Mouse (Mus musculus): ENCODE measurements around the gene Kmt5a. TPM values are rescaled to one million over a fixed set of nuclear protein-coding genes. Genes with fewer than 3 reads are reported as not detected.
"Not testable (repeated sequence)": the region's sequence is repeated elsewhere in the genome, so short reads cannot be mapped to it uniquely, and the experiment has no call there.

Kmt5a gene
- total RNA-seq, 4 experiments from 2014 or later = 58.2 to 72.4 (median 64.4) TPM

GRCm38 (mm10) chr5:124482436-124482965, 42.8 kb downstream of the Kmt5a start:
- no peak for DNase-seq (ENCODE audit: low spot score in 2 of 2)

DNA sequence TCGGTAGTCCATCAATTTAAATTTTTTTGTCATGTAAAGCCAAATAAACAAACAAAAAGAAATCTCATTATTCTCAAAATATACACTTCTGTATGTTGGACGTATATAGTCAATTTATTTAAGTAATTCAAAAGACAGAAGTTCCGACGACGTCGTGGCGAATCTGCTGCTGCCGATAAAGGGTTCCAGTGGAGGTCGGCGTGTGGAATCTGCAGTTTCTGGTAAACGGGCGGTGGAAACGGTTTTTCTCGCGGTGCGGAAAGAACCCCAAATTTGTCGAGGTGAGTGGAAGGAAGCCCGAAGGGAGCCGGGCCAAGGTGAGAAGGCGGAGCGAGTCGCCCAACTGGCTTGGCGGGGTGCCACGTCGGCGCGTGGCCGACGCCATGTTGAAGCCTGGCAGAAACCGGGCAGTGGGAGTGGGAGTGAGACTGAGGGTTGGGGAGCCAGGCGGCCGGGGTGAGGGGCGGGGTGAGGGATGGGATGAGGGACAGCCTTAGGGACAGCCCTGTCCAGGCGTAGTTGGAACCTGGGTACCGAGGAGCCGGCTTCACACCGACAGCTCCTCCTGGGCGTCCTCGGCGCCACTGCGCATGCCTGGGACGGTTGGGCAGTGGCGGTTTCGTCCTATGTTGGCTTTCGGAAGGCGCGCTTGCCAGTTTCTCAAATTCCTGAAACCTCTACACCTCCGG, 43.4 kb downstream of the Kmt5a start, which contains the start of gene Snrnp35:
Snrnp35 (plus strand) TSS at position 169 of the 689 bp plus-strand sequence.
- peak; percentile 77 to 87 for DNase-seq (ENCODE audit: low spot score in 2 of 2)

GRCm38 (mm10) chr5:124483655-124484396, 44.1 kb downstream of the Kmt5a start:
- DNase-seq (ENCODE audit: low spot score in 2 of 2) = no peak

GRCm38 (mm10) chr5:124485654-124486053, 45.9 kb downstream of the Kmt5a start:
- no peak for DNase-seq (ENCODE audit: low spot score in 2 of 2)

DNA sequence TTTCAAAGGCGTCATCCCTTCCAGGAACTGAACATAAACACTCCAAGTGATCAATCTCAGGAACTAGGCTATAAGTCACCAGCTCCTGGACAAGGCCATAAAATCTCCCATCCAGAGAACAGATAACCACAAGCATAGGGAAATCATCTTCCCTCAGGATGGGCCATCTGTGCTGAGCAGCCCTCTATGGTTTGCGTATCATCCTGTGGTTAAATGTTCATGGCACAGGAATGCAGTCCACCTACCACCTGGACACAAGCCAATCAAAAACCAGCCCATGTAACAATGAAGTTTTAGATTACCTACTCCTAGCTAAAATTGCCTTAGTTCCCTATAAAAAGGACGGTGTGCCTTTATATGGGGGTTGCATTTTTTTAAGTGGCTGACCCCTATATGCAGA, 49.2 kb downstream of the Kmt5a start:
- no peak for DNase-seq (ENCODE audit: low spot score in 2 of 2)

- DNase-seq (ENCODE audit: low spot score in 2 of 2) = no peak
These were observed 52.0 kb downstream of the Kmt5a start for GRCm38 (mm10) chr5:124491732-124492131.

- no peak for DNase-seq (ENCODE audit: low spot score in 2 of 2)
These were observed 52.9 kb downstream of the Kmt5a start for GRCm38 (mm10) chr5:124492618-124493017.

DNA sequence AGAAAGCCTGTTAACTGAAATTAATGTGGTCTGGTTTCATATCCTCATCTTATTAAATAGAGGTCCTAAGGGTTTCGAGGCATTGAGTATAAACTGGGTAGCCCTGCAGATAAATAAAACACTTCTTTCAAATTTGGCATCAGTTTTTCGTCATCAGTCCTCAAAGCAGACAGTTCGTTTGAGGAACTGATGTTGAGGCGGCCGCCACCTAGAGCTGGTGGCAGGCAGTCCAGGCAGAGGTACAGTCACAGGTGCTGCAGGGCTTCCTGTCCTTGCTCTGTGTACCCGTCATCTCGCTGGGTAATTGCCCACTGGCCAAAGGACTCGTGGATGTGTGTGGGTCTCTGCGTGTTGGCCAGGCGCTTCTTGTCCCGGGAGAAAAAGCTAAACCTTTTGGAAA, 53.7 kb downstream of the Kmt5a start:
- DNase-seq (ENCODE audit: low spot score in 2 of 2) = no peak

GRCm38 (mm10) chr5:124495547-124495946, 55.8 kb downstream of the Kmt5a start:
- no peak for DNase-seq (ENCODE audit: low spot score in 2 of 2)

DNA sequence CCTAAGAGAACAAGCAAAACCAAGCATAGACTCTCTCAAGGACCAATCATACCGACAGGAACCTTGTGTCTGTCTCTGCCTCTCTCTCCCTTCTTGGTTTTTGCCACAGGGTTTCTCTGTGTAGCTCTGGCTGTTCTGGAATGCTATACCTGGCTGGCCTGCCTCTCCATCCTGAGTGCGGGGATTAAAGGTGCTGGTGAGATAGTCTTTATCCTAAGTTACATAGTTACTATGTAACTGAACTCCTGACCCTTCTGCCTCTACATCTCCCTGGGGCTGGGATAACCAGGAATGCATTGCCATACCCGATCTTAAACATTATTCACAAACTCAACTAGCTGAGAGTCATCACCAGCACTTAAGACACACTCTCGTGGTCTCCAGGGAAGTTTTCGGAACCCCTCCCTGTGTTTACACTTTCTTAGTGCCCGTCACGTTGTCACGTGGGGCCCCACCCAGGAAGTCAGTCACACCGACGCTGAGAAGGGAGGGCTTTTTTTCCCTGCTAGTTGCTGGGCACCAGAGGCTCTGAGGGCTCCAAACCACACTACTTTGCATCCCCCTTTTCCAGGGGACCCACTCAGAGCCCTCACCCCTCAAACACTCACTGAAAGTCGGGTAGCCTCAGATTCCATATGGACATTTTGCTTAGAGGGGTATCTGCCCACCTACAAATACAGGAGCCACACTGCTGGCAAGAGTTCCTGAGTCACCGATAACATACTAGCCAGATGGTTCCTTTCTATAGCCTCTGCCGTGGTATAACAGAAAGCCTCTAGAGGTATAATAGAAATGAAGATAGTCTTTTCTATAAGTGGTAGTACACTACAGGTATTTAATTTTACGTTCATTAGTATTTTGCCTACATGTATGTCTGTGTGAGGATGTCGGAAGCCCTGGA, 57.1 kb downstream of the Kmt5a start:
- no peak for DNase-seq (ENCODE audit: low spot score in 2 of 2)

DNA sequence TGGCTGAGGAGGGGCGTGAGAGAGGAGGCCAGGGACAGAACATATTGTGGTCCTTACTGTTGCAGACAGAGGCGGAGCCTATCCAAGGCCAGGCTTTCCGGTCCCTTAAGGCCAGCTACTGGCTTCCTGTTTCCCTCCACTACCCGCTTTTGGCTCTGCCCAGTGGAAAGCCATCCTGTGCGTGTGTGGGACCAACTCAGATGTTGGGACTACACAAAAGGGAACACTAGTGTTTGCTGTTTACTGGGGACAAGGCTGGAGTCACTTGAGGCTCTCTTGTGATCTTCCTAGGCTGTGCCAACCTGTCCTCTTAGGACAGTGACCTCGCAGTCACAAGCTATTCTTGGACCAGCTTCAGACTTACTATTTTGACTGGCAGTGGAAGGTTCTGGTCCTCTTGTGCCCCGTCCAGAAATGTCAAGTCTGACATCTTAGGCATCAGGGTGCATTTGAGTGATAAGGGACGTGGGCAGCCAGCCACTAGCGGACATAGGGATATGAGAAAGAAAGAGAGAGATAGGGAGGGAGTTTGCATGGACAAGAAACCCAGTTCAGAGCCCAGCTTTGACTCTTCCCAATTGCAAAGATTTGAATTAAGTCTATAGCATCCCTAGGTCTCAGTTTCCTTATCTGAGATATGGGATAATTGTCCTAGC, 58.6 kb downstream of the Kmt5a start:
- no peak for DNase-seq (ENCODE audit: low spot score in 2 of 2)

DNA sequence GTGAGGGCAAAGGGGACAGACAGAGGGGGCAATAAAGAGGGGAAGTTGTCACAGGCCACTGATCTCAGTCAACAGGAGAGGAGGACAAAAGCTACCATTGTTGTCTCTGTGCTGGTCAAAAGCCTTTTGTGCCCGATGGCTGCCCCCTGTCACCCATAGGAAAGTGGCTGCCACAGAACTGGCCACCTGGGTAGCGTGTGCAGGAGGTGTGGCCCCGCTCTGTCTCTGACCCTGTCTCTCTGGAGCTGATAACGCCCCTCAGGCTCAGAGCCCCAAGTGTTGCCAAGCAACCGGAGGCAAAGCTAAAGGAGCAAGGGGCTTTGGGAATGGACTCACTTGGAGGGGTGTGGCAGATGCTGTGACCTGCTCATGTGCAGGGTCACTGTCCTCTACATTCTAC, 59.3 kb downstream of the Kmt5a start:
- no peak for DNase-seq (ENCODE audit: low spot score in 2 of 2)

GRCm38 (mm10) chr5:124500037-124500436, 60.3 kb downstream of the Kmt5a start:
- DNase-seq (ENCODE audit: low spot score in 2 of 2) = not testable (repeated sequence)

- peak in 1 of 2 experiments; percentile 42 for DNase-seq (ENCODE audit: low spot score in 2 of 2)
These were observed 60.8 kb downstream of the Kmt5a start for GRCm38 (mm10) chr5:124500573-124500972.

GRCm38 (mm10) chr5:124501541-124501940, 61.8 kb downstream of the Kmt5a start:
- no peak for DNase-seq (ENCODE audit: low spot score in 2 of 2)

DNA sequence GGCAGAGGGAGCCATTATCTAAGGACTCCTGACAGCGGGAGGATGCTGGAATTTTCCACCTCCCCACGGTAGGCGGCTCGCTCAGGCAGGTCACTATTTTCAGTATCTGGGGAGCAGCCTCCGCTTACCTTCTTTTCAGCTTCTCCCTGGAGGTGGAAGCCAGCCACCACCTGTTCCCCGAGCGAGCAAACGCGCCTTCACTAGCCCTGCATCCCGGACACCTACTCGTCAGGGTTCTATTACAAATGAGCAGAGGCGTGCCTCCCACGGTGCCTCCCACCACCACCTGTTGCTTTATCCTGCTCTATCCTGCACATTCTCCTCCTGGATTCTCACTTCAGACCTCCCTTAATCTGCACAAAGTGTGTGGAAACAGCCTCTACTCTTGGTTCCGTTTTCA, 64.0 kb downstream of the Kmt5a start:
- peak; percentile 86 to 91 for DNase-seq (ENCODE audit: low spot score in 2 of 2)

GRCm38 (mm10) chr5:124505235-124505634, 65.5 kb downstream of the Kmt5a start:
- no peak for DNase-seq (ENCODE audit: low spot score in 2 of 2)

DNA sequence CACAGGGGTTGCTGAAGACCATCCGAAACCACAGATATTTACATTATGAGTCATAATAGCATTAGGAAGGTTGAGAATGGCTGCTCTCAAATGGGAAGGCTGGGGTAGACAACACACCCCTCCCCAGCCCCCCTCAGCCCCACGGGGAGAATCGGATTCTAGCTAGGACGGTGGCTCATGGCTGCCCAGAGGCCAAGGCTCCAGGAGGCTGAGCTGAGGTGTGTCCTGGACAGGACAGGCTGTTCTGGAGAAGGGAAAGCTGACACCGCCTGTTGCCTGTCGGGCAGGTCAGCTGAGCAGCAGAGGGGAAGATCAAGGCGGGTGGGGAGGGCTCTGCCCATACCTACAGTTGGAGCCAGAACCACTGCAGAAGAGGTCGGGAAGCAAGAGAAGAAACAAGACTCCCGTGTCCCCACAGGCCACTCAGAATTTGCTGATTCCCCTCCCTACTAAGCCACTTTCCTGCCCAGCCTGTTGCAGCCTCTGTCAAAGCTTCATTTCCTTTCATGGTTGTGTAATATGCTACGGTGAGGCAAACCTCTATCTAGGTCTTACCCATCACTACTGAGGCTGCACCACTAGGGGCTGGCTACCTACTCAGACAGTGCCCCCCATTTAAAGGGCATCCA, 67.1 kb downstream of the Kmt5a start:
- DNase-seq (ENCODE audit: low spot score in 2 of 2) = no peak

GRCm38 (mm10) chr5:124509200-124509599, 69.5 kb downstream of the Kmt5a start:
- DNase-seq (ENCODE audit: low spot score in 2 of 2) = no peak

DNA sequence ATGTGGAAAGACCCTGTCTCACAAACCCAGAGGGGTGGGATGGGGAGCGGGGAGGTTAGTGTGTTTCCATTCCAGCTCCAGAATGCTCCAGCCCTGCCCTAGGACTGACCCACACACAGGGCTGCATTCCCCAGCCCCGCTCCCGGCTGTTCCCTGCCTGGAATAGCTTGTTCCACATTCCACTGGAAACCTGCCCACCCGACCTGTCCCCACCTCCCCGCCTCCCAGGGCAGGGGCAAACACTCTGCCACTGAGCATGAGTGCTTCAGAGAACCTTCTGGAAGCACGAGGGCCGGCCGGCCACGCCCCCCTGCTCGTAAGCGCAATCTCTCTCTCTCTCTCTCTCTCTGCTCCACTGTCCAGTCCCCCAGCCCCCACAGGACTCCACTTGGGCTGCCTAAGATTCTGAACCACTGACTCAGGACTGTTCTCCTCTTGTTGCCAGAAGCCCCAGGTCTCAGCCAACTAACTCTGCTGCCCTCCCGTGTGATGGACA, 70.1 kb downstream of the Kmt5a start:
- no peak for DNase-seq (ENCODE audit: low spot score in 2 of 2)
